Mouse (Mus musculus) T-helper 1 cell (primary cell): ENCODE measurements around the gene Wdr89.
"Not testable (repeated sequence)": the region's sequence is repeated elsewhere in the genome, so short reads cannot be mapped to it uniquely, and the experiment has no call there.

Experiments used
- in situ Hi-C: fragments of 300-600 bp; cut with MboI, MseI; formaldehyde crosslinking; loops from one replicate; pipeline ENCODE4 v1.15.1; 2025; ENCODE audit warnings: high pct_unique_total_duplicates

The Wdr89 gene

DNA sequence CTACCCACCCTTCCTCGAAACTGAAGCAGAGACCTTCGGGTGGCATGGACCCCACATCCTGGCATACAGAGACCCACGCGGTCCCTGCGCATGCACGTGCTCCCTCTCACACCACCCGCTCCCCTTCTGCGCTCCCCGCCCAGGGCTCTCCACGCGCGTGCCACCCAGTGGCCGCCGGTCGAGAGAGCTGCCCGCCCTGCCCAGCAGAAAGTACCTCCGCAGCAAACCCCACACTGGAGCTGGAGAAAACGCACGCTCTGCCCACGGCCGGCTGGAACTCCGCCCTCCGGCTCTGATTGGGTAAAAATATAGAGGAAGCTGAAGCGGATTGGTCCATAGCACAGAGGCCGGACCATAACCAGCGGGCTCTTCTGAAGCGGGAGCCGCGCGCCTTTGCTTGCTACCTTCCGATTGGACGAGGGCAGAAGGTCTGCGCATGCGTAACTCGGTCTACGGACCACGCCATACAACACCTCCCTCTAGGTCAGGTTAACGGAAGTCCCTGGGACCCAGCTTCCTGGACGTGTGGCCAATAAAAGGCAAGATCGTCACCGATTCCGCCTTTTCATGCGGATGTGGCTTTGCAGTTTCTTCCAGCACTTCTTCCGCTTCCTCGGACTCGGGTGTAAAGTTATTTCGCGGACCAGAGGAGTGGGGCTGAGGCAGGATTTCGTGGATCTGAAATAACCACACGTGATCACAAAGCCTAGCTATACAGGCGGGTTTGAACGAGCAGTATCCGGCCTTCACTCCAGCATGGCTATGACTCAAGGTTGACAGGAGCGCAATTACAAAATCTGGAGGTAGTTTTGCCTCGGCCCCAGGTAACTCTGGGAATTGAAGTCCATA lies at the start of gene Wdr89:
Wdr89 (minus strand) TSS at position 280 of the 849 bp plus-strand sequence.
- in situ Hi-C loops = loop anchor here (5.0 to 10.0 kb wide), 2 partner anchors 68 to 105 kb away; partner anchors contain the start of gene Sgpp1

DNA sequence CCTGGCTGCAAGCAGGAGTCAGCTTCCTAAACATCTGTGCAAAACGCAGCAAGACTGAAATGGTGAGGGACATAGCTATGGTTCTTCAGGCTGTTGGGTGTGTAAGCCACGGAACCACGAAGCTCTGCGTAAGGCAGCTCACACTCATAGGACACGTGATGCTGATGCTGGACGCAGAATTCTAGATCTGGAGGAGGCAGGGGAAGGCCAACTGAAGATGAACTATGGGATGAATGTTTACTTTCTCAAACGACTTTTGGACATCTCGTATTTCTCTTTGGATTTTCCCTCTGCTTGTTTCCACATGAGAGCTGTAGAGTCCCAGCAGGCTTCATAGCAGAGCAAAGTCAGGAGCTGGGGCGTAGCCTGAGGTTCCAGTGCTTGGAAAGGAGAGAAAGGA lies 44.3 kb upstream of the Wdr89 start:
- in situ Hi-C loops = no loop called here

DNA sequence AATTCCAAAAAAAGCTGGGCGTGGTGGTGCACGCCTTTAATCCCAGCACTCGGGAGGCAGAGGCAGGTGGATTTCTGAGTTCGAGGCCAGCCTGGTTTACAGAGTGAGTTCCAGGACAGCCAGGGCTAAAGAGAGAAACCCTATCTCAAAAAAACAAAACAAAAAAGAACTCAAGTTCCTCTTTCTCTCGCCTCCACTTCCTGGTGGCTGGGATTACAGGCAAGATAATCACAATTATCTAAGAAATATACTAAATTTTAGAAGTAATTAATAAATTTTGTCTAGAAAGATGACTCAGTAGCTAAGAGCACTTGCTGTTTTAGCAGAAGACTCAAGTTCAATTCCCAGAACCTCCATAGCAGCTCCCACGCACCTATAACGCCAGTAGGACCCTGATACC lies 43.6 kb upstream of the Wdr89 start:
- in situ Hi-C loops = not testable (repeated sequence)

DNA sequence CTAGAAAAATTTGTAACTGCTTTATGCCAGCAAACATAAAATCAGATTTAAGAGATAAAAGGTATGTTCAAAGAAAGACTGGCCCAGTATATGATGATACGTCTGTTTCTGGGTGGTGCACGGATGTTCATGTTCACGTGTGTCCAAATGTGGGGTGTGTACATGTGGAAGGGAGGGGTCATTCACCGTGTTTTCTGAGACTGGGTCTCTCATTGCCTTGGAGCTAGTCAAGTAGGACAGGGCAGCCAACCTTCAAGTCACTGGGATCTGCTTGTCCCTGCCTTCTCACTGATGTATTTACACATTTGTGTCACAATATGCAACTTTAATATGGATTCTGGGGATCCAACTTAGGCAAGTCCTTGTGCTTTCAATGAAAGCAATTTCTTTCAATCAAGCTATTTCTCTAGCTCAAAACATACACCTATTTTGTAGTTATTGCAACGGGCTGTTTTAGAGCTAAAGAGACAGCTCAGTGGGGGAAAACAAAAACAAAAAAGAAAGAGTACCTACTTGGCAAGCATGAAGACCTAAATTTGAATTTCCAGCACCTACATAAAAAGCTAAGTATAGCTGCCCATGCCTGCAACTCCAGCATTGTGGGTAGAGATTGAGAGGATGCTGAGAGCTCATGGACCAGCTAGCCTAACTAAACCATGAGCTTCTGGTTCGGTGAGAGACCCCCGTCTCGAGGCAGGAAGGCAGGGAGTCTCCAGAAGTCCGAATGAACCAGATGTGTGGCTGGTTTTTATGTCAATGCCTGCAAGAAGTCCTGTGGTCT lies 41.4 kb upstream of the Wdr89 start:
- in situ Hi-C loops = no loop called here

DNA sequence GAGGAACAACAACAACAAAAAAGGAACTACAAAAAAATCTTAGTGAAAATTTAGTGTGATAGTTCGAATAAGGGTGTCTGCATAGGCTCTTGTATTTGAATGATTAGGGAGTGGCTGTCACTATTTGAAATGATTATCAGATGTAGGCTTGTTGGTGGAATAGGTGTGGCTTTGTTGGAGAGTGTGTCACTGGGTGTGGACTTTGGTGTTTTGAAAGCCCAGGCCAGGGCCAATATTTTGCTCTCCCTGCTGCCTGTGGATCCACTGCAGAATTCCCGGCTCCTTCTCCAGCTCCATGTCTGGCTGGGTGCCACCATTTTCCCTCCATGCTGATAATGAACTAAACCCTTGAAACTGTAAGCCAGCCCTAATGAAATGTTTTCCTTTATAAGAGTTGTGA lies 40.2 kb upstream of the Wdr89 start:
- in situ Hi-C loops = loop anchor here (10.0 kb wide), 1 partner anchor 755 kb away; no protein-coding TSS in a partner anchor

DNA sequence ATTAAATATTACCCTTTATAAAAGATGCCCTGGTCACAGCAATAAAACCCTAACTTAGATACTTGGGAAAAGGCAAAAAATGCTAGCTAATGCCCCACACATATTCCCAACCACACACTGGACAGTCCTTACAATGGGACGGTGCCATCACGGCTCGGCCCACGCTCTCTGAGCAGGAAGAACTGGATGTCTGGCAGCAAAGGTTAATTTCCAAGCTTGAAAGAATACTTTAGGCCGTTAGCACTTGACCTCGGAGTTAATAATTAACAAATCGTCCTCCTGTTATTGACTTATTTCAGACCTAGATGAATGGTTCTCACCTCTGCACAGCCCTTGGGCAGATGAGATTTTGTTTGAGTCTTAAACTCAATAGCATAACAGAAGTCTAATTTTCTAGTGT lies 37.3 kb upstream of the Wdr89 start:
- in situ Hi-C loops = loop anchor here (10.0 kb wide), 1 partner anchor 758 kb away; no protein-coding TSS in a partner anchor

DNA sequence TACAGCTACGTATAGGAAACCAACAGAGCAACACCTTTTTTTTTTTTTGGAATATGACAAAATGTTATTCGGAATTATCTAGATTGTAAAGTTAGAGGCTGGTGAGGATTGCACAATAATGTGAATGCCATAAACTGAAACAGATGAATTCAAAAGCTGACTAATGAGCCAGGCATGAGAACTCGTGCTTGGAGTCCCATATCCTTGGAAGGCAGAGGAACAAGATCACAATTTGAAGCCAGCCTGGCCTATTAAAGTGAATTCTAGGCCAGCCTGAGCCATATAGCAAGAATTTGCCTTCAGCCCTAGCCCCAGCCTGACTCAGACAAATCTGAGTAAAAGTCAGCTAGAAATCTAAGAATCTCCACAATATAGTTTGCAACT lies 33.4 kb upstream of the Wdr89 start:
- in situ Hi-C loops = loop anchor here (10.0 kb wide), 1 partner anchor 762 kb away; no protein-coding TSS in a partner anchor

DNA sequence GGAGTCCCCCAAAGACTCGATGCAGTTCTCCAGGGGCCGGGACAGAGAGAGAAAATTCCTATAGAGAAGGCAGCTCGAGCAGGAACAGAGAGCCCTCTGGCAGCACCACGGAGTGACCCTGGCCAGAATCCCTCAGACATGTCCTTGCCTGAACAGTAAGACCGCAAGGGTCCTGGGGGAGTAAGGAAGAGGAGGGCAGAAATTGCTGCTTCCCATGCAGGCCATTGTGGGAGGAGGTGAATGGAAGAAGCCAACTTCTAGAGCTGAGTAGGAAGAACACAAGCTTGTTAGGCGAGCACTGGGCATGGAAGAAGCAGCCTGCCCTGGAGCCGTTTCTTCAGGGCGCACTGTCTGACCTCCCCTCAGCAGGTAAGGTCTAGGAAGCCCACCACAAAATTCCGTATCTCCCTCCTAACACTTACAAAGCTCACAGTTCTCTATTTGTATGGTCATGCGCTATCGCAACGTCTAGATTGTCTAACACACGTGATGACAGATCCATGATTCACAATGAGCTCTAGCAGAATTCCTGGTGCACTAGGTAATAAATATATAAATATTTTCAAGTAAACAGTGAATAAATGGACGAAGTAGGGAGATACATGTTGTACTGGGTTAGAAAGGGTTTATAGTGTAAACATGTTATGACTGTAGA lies 32.9 kb upstream of the Wdr89 start:
- in situ Hi-C loops = loop anchor here (10.0 kb wide), 1 partner anchor 763 kb away; no protein-coding TSS in a partner anchor

DNA sequence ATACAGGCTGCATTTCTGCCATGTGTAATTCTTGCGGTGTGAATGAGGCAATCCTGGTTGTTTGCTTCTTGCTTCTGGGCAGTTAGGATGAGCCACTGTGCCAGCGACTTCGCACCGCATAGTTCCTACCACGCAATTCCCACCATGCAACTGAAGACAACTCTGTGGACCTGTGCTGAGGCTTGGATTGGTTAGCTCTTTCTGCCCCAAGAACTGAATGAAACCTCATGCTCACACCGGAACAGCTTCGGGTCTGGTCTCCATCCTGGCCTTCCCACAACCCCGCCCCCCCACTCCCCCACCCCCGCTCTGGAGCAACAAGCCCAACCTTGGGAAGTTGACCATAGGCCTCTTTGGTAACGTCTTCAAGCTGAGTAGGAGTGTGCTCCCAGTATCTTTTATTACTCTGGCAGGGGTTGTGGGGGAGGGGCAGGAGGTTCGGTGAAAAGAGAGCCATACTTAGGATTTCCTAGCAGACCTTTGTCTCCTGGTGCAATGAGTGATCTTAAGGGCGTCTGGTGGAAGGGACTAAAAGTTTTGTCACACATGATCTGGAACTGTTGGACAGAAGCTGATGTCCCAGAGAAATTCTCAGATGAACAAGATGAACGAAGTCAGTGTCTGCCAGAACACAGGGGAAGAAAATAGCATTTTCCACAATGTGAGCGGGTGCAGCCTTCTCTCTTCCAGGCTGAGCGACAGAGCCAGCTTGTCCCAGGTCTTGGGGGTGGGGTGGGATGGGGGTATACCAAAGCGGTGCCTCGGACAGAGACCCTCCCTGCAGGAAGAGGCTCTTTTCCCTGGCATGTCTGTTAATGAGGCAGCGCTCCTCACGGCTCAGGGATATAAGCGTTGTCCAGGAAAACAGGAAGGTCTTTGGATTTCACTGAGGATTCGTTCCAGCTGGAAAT lies 32.1 kb upstream of the Wdr89 start:
- in situ Hi-C loops = loop anchor here (10.0 kb wide), 1 partner anchor 763 kb away; no protein-coding TSS in a partner anchor

DNA sequence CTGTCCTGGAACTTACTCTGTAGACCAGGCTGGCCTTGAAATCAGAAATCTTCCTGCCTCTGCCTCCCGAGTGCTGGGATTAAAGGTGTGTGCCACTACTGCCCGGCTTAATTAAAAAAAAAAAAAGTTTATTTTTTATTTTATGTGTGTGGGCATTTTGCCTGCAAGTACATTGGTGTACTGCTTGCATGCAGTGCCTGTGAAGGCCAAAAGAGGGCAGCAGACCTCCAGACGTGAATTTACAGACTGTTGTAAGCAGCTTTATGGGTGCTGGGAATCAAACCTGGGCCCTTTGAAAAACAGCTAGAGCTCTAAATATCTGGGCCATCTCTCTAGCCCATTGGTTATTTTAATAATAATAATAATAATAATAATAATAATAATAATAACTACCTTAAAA lies 29.4 kb upstream of the Wdr89 start:
- in situ Hi-C loops = no loop called here

DNA sequence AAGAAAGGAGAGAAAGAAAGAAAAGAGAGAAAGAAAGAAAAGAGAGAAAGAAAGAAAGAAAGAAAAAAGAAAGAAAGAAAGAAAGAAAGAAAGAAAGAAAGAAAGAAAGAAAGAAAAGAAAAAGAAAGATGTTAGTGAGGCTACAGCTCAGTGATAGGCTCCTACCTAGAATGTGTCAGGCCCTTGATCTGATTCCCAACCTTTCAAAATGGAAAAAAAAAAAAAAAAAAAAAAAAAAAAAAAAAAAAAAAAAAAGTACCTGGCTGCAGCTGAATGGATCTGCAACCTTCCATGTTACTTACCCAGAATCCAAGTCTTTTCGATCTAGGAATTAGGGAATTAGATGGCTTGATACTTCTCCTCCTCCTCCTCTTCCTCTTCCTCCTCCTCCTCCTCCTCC lies 26.5 kb upstream of the Wdr89 start:
- in situ Hi-C loops = not testable (repeated sequence)

DNA sequence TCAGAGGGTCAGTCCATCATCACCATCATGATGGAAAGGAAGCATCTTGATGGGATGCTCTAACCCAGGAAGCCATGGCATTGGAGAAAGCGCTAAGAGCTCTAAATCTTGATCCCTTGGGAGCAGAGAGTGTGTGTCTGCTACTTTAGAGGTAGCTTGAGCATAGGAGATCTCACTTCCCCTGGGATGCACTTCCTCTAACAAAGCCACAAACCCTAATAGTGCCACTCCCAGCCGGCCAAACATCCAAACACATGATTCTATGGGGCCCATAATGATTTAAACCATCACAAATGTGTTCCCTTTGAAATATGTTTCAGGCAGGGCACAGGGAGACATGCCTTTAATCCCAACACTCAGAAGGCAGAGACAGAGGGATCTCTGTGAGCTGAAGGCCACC lies 19.7 kb upstream of the Wdr89 start:
- in situ Hi-C loops = no loop called here

DNA sequence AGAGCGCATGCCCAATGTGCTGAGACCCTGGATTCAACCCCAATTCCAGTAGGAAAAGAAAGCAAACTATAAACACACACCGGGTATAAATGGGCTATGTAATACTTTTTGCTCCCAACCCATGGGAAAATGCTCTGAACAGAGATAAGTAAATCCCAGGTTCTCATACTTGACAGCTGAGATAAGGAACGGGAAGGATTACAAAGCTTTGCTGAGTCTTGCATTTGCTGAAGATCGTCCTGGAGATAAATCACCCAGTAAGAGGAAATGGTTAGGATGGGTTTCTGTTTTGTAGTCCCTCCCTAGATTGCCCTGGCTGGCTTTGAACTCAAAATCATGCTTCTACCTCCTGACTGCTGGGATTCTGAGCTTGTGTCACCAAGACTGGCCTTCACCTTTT lies 18.0 kb upstream of the Wdr89 start:
- in situ Hi-C loops = no loop called here

DNA sequence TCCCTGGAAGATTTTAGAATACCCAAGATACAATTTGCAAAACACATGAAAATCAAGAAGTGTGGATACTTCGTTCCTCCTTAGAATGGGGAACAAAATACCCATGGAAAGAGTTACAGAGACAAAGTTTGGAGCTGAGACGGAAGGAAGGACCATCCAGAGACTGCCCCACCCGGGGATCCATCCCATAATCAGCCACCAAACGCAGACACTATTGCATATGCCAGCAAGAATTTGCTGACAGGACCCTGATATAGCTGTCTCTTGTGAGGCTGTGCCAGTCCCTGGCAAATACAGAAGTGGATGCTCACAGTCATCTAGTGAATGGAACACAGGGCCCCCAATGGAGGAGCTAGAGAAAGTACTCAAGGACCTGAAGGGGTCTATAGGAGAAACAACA lies 14.7 kb upstream of the Wdr89 start:
- in situ Hi-C loops = not testable (repeated sequence)

DNA sequence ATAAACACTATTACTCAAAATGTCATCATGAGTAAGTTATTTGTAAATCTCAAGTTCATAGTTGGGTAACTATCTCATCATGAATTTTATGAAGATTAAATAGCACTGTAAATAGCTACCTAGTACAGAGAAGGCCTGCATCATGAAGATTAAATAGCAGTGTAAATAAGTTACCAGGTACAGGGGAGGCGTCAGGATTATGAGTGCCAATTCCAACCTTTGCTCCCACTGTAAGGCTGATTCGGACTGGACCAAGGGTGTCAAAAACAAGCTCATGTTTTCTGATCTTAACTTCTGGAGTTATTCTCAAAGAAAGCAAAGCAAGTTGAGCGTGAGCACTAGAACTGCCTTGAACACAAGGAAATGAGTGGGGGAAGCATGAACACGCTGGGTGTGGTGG lies 14.3 kb upstream of the Wdr89 start:
- in situ Hi-C loops = no loop called here

DNA sequence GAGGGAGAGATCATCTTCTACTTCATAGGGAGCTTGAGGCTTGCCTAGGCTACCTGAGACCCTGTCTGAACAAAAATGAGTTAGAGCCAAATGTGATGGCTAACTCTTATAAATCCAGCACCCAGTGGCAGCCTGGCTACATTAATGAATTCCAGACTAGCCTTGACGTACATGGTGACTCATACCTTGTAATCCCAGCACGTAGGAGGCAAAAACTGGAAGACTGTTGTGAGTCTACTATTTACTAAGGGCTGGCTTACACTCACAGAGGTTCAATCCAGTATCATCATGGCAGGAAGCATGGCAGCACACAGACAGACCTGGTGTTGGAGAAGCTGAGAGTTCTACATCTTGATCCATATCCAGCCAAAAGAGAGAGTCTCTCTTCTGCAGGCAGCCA lies 13.5 kb upstream of the Wdr89 start:
- in situ Hi-C loops = no loop called here

DNA sequence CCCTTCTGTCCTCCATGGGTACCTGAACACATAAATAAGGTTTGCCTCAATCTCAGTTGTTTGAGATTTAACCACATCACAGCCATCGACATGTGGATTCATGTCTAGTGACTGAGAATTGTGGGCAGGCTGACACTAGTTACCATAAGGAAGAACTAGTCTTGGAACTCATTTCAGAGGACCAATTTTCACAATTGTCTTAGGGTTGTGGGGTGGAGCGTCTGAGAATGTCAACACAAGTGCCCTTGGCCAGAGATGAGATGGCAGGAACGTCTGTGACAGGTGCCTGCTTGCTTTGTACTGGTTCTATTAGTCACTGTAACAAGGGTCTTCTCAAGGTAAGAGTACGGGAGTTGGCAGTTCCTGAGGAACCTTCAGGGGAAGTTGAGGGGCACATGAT lies 11.8 kb upstream of the Wdr89 start:
- in situ Hi-C loops = no loop called here

DNA sequence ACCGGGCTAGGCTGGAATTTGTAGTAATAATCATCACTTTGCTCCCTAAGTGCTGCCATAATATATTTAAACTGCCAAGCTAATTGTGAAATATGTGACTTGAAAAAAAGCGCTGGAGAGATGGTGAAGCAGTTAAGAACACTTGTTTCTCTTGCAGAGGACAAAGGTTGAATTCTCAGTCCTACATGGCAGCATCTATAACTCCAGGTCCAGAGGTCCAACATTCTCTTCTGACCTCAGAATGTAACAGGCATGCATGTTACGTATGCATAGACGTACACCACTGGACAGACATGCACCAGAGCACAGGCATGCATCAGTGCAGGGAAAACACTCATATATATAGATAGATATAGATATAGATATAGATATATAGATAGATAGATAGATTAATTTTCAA lies 9.1 kb upstream of the Wdr89 start:
- in situ Hi-C loops = loop anchor here (10.0 kb wide), 1 partner anchor 96 kb away; no protein-coding TSS in a partner anchor

DNA sequence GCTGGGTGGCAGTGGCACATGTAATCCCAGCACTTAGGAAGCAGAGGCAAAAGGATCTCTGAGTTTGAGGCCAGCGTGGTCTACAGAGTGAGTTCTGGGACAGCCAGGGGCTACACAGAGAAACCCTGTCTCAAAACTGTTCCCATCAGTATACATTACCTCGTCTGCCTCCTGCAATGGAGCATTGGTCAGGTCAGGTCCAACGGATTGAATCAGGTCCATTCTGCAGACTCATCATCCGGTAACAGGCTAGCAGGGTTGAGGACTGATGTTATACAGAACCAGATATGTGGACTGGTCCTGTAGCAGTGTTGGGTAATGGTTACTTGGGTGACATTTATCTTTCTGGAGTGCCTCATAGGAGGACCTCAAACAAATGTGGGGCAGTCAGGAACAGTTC lies 3.3 kb upstream of the Wdr89 start:
- in situ Hi-C loops = loop anchor here (5.0 to 10.0 kb wide), 2 partner anchors 65 to 102 kb away; partner anchors contain the start of gene Sgpp1

DNA sequence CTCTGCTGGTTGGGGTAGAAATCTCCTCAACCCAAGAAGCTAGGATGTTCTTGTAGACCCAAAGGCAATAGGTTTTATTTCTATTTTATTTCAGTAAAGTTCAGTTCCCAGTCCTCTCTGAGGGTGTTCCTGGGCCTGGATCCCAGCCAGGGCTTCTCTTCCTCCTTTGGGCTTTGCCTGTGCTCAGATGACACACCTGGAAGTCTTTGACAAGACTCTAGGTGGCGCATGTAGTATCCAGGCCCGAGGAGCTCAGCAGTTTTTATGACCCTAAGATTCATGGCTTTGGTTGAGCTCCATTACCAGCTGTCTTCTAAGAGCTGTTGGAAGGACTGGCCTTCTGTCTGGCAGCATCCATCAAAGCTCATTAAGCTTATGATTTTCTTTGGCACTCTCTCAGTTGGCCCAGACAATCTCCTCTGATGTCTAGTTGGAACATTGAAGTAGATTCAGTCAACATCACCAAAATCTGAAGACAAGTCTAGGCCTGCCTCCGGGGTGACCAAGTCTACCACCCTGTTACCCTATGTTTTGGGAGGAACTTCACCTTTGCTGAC lies 2.5 kb upstream of the Wdr89 start:
- in situ Hi-C loops = loop anchor here (5.0 to 10.0 kb wide), 2 partner anchors 65 to 103 kb away; partner anchors contain the start of gene Sgpp1
